Mouse (Mus musculus) forebrain, postnatal 0 days (tissue): Measurements from ENCODE around the gene Tmem211. TPM values are rescaled to one million over a fixed set of nuclear protein-coding genes. Genes with fewer than 3 reads are reported as not detected.

Experiments
- ATAC-seq: fragments of 200-750 bp; cut with Nextera tagmentation; 2 replicates; pipeline ENCODE4 v1.8.0; 2017; ENCODE audit warnings: mild to moderate bottlenecking, moderate library complexity
- DNase-seq: peaks from one replicate; pipeline ENCODE4 v3.0.0-alpha.2; 2015
- H3K27ac ChIP-seq: fragments of 300-500 bp; sonication (generic); 2 replicates; pipeline ENCODE4 v1.5.1; 2014; ENCODE audit warnings: low read depth, mild to moderate bottlenecking, antibody characterized with exemption, low read length, moderate library complexity, mixed read lengths
- H3K27me3 ChIP-seq: fragments of 300-500 bp; sonication (generic); 2 replicates; pipeline ENCODE4 v1.6.1; 2014; ENCODE audit warnings: mild to moderate bottlenecking, low read length, mixed read lengths; ENCODE audit not compliant: insufficient read depth
- H3K36me3 ChIP-seq: fragments of 300-500 bp; sonication (generic); 2 replicates; pipeline ENCODE4 v1.6.1; 2014; ENCODE audit warnings: mild to moderate bottlenecking, moderate library complexity; ENCODE audit not compliant: insufficient read depth
- H3K4me1 ChIP-seq: fragments of 300-500 bp; sonication (generic); 2 replicates; pipeline ENCODE4 v1.6.1; 2014; ENCODE audit warnings: antibody characterized with exemption; ENCODE audit not compliant: insufficient read depth
- H3K4me2 ChIP-seq: fragments of 300-500 bp; sonication (generic); 2 replicates; pipeline ENCODE4 v1.6.1; 2014; ENCODE audit warnings: low read depth, mild to moderate bottlenecking, moderate library complexity
- H3K4me3 ChIP-seq: fragments of 300-500 bp; sonication (generic); 2 replicates; pipeline ENCODE4 v1.5.1; 2014; ENCODE audit warnings: low read depth, low read length, mixed read lengths
- H3K9ac ChIP-seq: fragments of 300-500 bp; sonication (generic); 2 replicates; pipeline ENCODE4 v1.6.1; 2014; ENCODE audit warnings: mild to moderate bottlenecking
- H3K9me3 ChIP-seq: fragments of 300-500 bp; sonication (generic); 2 replicates; pipeline ENCODE4 v1.6.1; 2016; ENCODE audit warnings: low read length
- CTCF ChIP-seq: sonication (generic); IDR thresholded peaks from 2 replicates; pipeline ENCODE4 v1.5.1; 2016; ENCODE audit warnings: antibody characterized with exemption, control low read depth, low read depth
- WGBS: fragments of 180-500 bp; shearing (Covaris S2); extraction: QIAGEN DNeasy Blood & Tissue Kit; methylation state at CpG from one replicate; pipeline ENCODE4 v1.1.7; 2014; 5-methylcytosine and 5-hydroxymethylcytosine counted together
- polyA plus RNA-seq: library from polyadenylated mRNA; unstranded; fragments of >200 nt; fragmentation: Nextera tagmentation; extraction: Ambion mirVana; gene quantifications from 2 replicates; pipeline ENCODE4 v1.2.1, GENCODE M21; 2015
- total RNA-seq: library from RNA; depleted of rRNA; stranded (reverse); fragments of >200 nt; gene quantifications from 2 replicates; pipeline ENCODE4 v1.2.3, GENCODE M21; 2014

Tmem211 gene
- total and polyA plus RNA-seq, 2 experiments from 2014 or later, result not detected

DNA sequence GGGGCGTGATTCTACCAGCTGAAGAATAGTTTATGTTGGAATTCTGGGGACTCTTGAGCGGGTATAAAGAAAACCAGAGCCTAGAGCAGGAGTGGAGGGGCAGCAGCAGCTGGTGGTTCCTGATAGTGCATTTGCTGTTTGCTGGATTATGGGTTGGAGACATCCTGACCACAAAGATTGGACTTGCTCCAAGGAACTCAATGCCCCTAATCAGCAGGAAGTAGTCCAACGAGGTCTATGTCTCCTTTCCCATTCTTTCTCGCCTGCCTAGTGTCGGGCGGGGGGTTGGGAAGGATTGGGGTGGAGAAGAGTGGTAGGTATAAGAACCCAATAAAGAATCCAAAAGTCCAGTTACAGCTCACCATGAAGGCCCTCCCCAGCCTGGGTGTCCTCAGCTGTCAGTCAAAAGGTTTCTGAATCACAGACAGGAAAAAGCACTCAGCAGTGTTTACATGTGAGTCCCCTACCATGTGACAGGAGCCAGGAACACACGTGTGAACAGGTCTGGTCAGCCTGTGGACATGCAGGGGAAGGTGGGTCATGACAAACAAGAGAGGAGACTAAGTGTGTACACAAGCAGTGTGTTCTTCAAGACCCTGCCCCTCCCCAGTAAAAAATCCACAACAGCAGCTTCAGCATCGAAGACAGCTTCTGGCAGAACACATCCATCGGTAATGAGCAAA lies 19.9 kb upstream of the Tmem211 start:
- Histone ChIP-seq H3K4me3 (no peak overlapping the region), H3K9ac (no peak overlapping the region), H3K27me3 (no peaks in the 10 kb centered on the region), H3K4me2 (no peak overlapping the region), H3K4me1 (peaks cover 7% of the 10 kb centered on the region; the same call in 1 of the 2 replicates), H3K27ac (no peak overlapping the region), H3K36me3 (no peaks in the 10 kb centered on the region), H3K9me3 (no peaks in the 10 kb centered on the region)
- 56% methylated on average over 9 of the region's 9 CpGs for WGBS
- ATAC-seq, result no peak
- DNase-seq, result no peak
- no peak for TF ChIP-seq CTCF

DNA sequence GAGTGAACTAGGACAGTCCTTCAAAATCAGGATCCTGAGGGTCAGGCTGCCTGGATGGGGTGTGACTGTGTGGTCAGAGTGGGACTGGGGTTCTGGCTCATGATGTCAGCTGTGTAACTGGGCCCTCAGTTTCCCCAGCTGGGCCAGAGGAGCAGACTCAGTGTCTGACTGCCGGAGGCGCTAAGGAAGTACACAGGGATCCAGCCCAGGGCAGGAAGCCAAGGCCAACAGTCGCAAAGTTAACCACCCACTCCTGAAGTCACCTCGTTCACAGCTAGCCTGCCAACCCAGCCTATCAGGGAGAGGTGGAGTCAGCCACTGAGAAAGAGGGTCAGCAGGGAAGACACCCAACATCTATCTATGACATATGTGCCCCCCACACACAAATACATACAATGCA lies 18.7 kb upstream of the Tmem211 start:
- H3K27ac ChIP-seq, result no peak overlapping the region

DNA sequence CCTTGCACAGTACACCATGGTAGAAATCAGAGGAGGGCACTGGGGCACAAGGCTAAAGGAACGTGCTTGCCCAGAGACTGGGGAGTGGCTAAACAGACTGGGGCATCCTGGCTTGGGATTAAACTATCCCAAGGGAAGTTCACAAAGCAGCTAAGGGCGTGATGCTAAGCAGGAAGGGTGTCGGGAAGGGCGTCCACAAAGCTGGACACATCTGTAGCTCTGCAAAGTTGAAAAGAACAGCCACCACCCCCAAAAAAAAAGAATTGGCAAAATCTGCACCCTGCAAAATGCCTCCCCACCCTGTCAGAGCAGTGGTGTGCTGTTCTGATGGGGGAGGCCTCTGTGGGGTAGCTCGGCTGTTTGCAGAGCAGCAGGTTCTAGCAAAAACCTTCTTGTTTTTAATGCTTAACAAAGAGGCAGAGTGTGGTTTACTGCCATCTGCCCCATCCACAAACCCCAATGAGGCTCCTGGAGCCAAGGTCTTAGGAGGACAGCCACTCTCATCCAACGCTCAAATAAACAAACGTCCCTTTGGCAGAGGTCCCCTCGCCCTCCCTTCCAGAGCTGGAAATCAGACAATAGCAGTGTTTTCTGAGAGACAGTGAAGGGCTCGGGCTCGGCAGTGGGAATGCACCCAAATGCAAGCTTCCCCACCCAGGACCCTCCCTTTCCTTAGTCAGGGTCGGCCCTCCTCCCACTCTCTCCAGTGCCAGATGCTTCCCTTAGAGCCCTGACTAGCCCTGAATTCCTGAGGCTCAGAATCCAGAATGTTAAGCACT lies 17.9 kb upstream of the Tmem211 start:
- Histone ChIP-seq H3K4me2 (no peak overlapping the region), H3K4me1 (peaks cover 7% of the 10 kb centered on the region; the same call in 1 of the 2 replicates), H3K9me3 (no peaks in the 10 kb centered on the region), H3K27me3 (no peaks in the 10 kb centered on the region), H3K9ac (no peak overlapping the region; the same call in 1 of the 2 replicates), H3K36me3 (no peaks in the 10 kb centered on the region), H3K4me3 (no peak overlapping the region), H3K27ac (peak overlapping the region; percentile 59)
- TF ChIP-seq CTCF, result no peak
- 31% methylated on average over 11 of the region's 11 CpGs for WGBS
- DNase-seq, result peak; percentile 65
- ATAC-seq, result peak; percentile 86

More for the DNA sequence above, 18.7 kb upstream of the Tmem211 start:
- Histone ChIP-seq H3K9ac (no peak overlapping the region), H3K4me3 (no peak overlapping the region), H3K9me3 (no peaks in the 10 kb centered on the region), H3K36me3 (no peaks in the 10 kb centered on the region), H3K27me3 (no peaks in the 10 kb centered on the region), H3K4me1 (peaks cover 7% of the 10 kb centered on the region; the same call in 1 of the 2 replicates), H3K4me2 (no peak overlapping the region)
- no peak for TF ChIP-seq CTCF
- WGBS, result 62% methylated on average over 4 of the region's 4 CpGs
- DNase-seq, result no peak
- no peak for ATAC-seq

DNA sequence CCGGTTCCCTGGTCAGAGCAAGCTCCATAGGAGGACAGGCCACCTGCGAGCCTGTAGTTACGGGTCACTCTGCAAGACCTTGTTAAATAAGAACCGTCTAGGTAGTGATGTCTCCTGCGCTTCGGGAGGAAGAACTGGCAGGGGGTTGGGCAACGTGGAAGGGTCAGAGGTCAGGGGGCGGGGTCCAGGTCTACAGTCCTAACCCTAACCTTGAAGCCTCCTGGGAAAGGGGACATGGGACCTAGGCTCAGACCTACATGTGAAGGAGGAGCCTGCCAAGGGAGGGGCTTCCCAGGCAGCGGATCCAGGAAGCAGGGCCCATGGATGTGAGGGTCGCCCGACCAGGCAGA lies 17.3 kb upstream of the Tmem211 start:
- no peak overlapping the region; the same call in 1 of the 2 replicates for H3K9ac ChIP-seq
- no peak for DNase-seq

DNA sequence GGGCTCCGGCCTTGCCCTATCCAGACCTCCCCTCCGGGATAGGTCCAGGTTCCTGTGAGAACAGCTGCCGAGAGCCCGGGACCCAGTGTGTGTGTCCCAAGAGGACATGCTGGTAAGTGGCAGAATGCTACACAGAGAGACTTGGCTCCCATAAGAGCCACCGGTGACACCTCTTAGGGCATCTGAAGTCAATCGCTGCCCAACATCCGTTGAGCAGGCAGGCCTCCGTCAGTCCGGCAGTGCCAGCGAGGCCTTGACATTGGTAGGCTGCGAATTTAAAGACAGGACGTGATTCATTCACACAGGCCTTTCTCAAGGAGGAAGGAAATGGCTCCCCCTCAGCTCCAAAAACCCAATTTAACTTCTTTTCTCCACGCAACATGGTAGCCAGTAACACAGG lies 16.8 kb upstream of the Tmem211 start:
- Histone ChIP-seq H3K9ac (no peak overlapping the region), H3K4me2 (no peak overlapping the region), H3K9me3 (no peaks in the 10 kb centered on the region), H3K4me1 (peaks cover 7% of the 10 kb centered on the region; the same call in 1 of the 2 replicates), H3K4me3 (no peak overlapping the region), H3K27me3 (no peaks in the 10 kb centered on the region), H3K27ac (peak overlapping the region; percentile 59; the same call in 1 of the 2 replicates), H3K36me3 (no peaks in the 10 kb centered on the region)
- 89% methylated on average over 13 of the region's 13 CpGs for WGBS
- no peak for TF ChIP-seq CTCF
- ATAC-seq (no peak), DNase-seq (no peak)

More for the DNA sequence above, 17.3 kb upstream of the Tmem211 start:
- Histone ChIP-seq H3K9me3 (no peaks in the 10 kb centered on the region), H3K4me2 (no peak overlapping the region), H3K36me3 (no peaks in the 10 kb centered on the region), H3K4me1 (peaks cover 7% of the 10 kb centered on the region; the same call in 1 of the 2 replicates), H3K27ac (peak overlapping the region; percentile 59; the same call in 1 of the 2 replicates), H3K4me3 (no peak overlapping the region), H3K27me3 (no peaks in the 10 kb centered on the region)
- WGBS, result 58% methylated on average over 11 of the region's 11 CpGs
- no peak for ATAC-seq
- no peak for TF ChIP-seq CTCF

DNA sequence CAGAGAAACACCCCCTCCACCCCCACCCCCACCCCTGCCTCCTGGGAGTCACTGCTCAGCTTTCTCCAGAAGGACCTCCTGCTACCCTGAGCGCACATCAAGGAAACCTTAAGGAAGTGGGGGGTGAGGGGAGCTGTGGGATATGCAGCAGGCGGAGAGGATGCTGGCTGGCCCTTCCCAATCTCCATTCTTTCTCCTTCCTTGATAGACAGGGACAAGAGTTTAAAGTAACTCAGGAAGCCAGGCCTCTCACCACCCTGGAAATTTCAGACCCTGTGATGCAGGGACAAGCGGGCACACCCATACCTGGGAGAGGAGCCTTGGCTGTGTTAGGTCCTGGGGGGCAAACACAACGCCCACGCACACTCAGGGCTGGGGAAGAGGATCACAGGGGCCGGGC lies 16.4 kb upstream of the Tmem211 start:
- H3K4me2 ChIP-seq, result no peak overlapping the region
- H3K27ac ChIP-seq, result no peak overlapping the region
- H3K27me3 ChIP-seq, result no peaks in the 10 kb centered on the region
- peaks cover 7% of the 10 kb centered on the region; the same call in 1 of the 2 replicates for H3K4me1 ChIP-seq
- WGBS, result 82% methylated on average over 6 of the region's 6 CpGs
- ATAC-seq (no peak), DNase-seq (no peak)
- TF ChIP-seq CTCF, result no peak
- H3K36me3 ChIP-seq, result no peaks in the 10 kb centered on the region
- H3K9me3 ChIP-seq, result no peaks in the 10 kb centered on the region
- no peak overlapping the region for H3K9ac ChIP-seq
- no peak overlapping the region for H3K4me3 ChIP-seq
